Mouse (Mus musculus): ENCODE measurements around the gene Nell1.

- TF ChIP-seq CTCF (IDR thresholded peaks at IDR 0.05; ENCODE audit: low read depth, low read length) (no peak), EP300 (IDR thresholded peaks at IDR 0.05; ENCODE audit: insufficient read depth, low read depth, low read length) (no peak), POLR2A (IDR thresholded peaks at IDR 0.05; ENCODE audit: insufficient read depth, low read length) (no peak)
Observed at GRCm38 (mm10) chr7:50193955-50194354, 219.3 kb downstream of the Nell1 start.
